Mouse (Mus musculus): ENCODE data around the gene Dtnb.
A peak's percentile ranks its signal among the peaks of the same experiment; 100 is the strongest.

The Dtnb gene

GRCm38 (mm10) chr12:3777682-3778081 lies 205.5 kb downstream of the Dtnb start:
- no peak for DNase-seq

- DNase-seq = no peak
Observed at GRCm38 (mm10) chr12:3778286-3778685, 206.1 kb downstream of the Dtnb start.

- no peak for DNase-seq
Observed at GRCm38 (mm10) chr12:3779639-3780038, 207.5 kb downstream of the Dtnb start.

GRCm38 (mm10) chr12:3780405-3780891 lies 208.3 kb downstream of the Dtnb start:
- peak; percentile 66 for DNase-seq

- peak; percentile 31 for DNase-seq
Observed at GRCm38 (mm10) chr12:3780931-3781471, 208.8 kb downstream of the Dtnb start.

- peak; percentile 87 for DNase-seq
Observed at GRCm38 (mm10) chr12:3781482-3781881, 209.3 kb downstream of the Dtnb start.

- DNase-seq = no peak
Observed at GRCm38 (mm10) chr12:3783196-3783825, 211.1 kb downstream of the Dtnb start.

- DNase-seq = no peak
Observed at GRCm38 (mm10) chr12:3784258-3784657, 212.1 kb downstream of the Dtnb start.

GRCm38 (mm10) chr12:3784729-3785128 lies 212.5 kb downstream of the Dtnb start:
- no peak for DNase-seq

- no peak for DNase-seq
Observed at GRCm38 (mm10) chr12:3787041-3787440, 214.9 kb downstream of the Dtnb start.

GRCm38 (mm10) chr12:3787541-3787940 lies 215.4 kb downstream of the Dtnb start:
- DNase-seq = no peak

- DNase-seq = no peak
Observed at GRCm38 (mm10) chr12:3788421-3789051, 216.4 kb downstream of the Dtnb start.

GRCm38 (mm10) chr12:3789626-3790185 lies 217.5 kb downstream of the Dtnb start:
- DNase-seq = no peak

- no peak for DNase-seq
Observed at GRCm38 (mm10) chr12:3791257-3791656, 219.1 kb downstream of the Dtnb start.

- peak; percentile 92 for DNase-seq
Observed at GRCm38 (mm10) chr12:3791732-3792131, 219.6 kb downstream of the Dtnb start.

- no peak for DNase-seq
Observed at GRCm38 (mm10) chr12:3792248-3792647, 220.1 kb downstream of the Dtnb start.

- no peak for DNase-seq
Observed at GRCm38 (mm10) chr12:3795569-3795968, 223.4 kb downstream of the Dtnb start.

- DNase-seq = no peak
Observed at GRCm38 (mm10) chr12:3799551-3799950, 227.4 kb downstream of the Dtnb start.

- DNase-seq = no peak
Observed at GRCm38 (mm10) chr12:3805852-3806251, 233.7 kb downstream of the Dtnb start, which contains the start of gene Dnmt3a. Gene Dnmt3a, plus strand, starts transcription at chr12:3806007.

GRCm38 (mm10) chr12:3806271-3806684 lies 234.1 kb downstream of the Dtnb start:
- peak; percentile 78 for DNase-seq

- peak; percentile 72 for DNase-seq
Observed at GRCm38 (mm10) chr12:3806703-3807547, 234.7 kb downstream of the Dtnb start.

- DNase-seq = peak; percentile 55
Observed at GRCm38 (mm10) chr12:3807548-3808395, 235.6 kb downstream of the Dtnb start.

Measured in liver (tissue).